Mouse (Mus musculus): ENCODE data around the gene Dlg2. TPM values are rescaled to one million over a fixed set of nuclear protein-coding genes. Genes with fewer than 3 reads are reported as not detected.
"Not testable (repeated sequence)": the region's sequence is repeated elsewhere in the genome, so short reads cannot be mapped to it uniquely, and the experiment has no call there.

Gene Dlg2
- polyA plus RNA-seq, 1 experiment, result 1.3 TPM

GRCm38 (mm10) chr7:90736369-90736768 is 259.9 kb downstream of the Dlg2 start:
- DNase-seq, result no peak
- Histone ChIP-seq H3K4me3 (replicated peaks; ENCODE audit: extremely low read depth, low read depth, low read length) (no peak overlapping the region), H3K4me1 (ENCODE audit: control insufficient read depth, insufficient read depth, low read length) (no peaks in the 10 kb centered on the region)
- TF ChIP-seq CTCF (IDR thresholded peaks at IDR 0.05; ENCODE audit: insufficient read depth, low read length) (no peak), POLR2A (IDR thresholded peaks at IDR 0.05; ENCODE audit: borderline replicate concordance, extremely low read depth, low read depth, low read length) (no peak)
- WGBS, result 36% methylated on average over 1 of the region's 1 CpGs

- DNase-seq, result no peak
- 86% methylated on average over 1 of the region's 1 CpGs for WGBS
- TF ChIP-seq POLR2A (IDR thresholded peaks at IDR 0.05; ENCODE audit: borderline replicate concordance, extremely low read depth, low read depth, low read length), result no peak
- TF ChIP-seq CTCF (IDR thresholded peaks at IDR 0.05; ENCODE audit: insufficient read depth, low read length), result no peak
- H3K4me3 ChIP-seq (replicated peaks; ENCODE audit: extremely low read depth, low read depth, low read length), result no peak overlapping the region
- no peaks in the 10 kb centered on the region for H3K4me1 ChIP-seq (ENCODE audit: control insufficient read depth, insufficient read depth, low read length)
Observed at GRCm38 (mm10) chr7:90748636-90749035, 272.2 kb downstream of the Dlg2 start.

- 90% methylated on average over 1 of the region's 1 CpGs for WGBS
- Histone ChIP-seq H3K4me1 (ENCODE audit: control insufficient read depth, insufficient read depth, low read length) (no peaks in the 10 kb centered on the region), H3K4me3 (replicated peaks; ENCODE audit: extremely low read depth, low read depth, low read length) (no peak overlapping the region)
- no peak for DNase-seq
- TF ChIP-seq CTCF (IDR thresholded peaks at IDR 0.05; ENCODE audit: insufficient read depth, low read length) (no peak), POLR2A (IDR thresholded peaks at IDR 0.05; ENCODE audit: borderline replicate concordance, extremely low read depth, low read depth, low read length) (no peak)
Observed at GRCm38 (mm10) chr7:90787945-90788344, 311.5 kb downstream of the Dlg2 start.

- H3K4me3 ChIP-seq (replicated peaks; ENCODE audit: extremely low read depth, low read depth, low read length), result no peak overlapping the region
- H3K4me1 ChIP-seq (ENCODE audit: control insufficient read depth, insufficient read depth, low read length), result no peaks in the 10 kb centered on the region
- DNase-seq, result no peak
- WGBS, result 11% methylated on average over 1 of the region's 1 CpGs
- no peak for TF ChIP-seq CTCF (IDR thresholded peaks at IDR 0.05; ENCODE audit: insufficient read depth, low read length)
- no peak for TF ChIP-seq POLR2A (IDR thresholded peaks at IDR 0.05; ENCODE audit: borderline replicate concordance, extremely low read depth, low read depth, low read length)
Observed at GRCm38 (mm10) chr7:90791522-90791921, 315.1 kb downstream of the Dlg2 start.

GRCm38 (mm10) chr7:90825640-90826039 is 349.2 kb downstream of the Dlg2 start:
- H3K4me3 ChIP-seq (replicated peaks; ENCODE audit: extremely low read depth, low read depth, low read length), result no peak overlapping the region
- 67% methylated on average over 3 of the region's 3 CpGs for WGBS
- no peaks in the 10 kb centered on the region for H3K4me1 ChIP-seq (ENCODE audit: control insufficient read depth, insufficient read depth, low read length)
- no peak for TF ChIP-seq POLR2A (IDR thresholded peaks at IDR 0.05; ENCODE audit: borderline replicate concordance, extremely low read depth, low read depth, low read length)
- DNase-seq, result no peak

- TF ChIP-seq POLR2A (IDR thresholded peaks at IDR 0.05; ENCODE audit: borderline replicate concordance, extremely low read depth, low read depth, low read length), result no peak
- TF ChIP-seq CTCF (IDR thresholded peaks at IDR 0.05; ENCODE audit: insufficient read depth, low read length), result no peak
- no peak for DNase-seq
- 58% methylated on average over 4 of the region's 4 CpGs for WGBS
- Histone ChIP-seq H3K4me1 (ENCODE audit: control insufficient read depth, insufficient read depth, low read length) (no peaks in the 10 kb centered on the region), H3K4me3 (replicated peaks; ENCODE audit: extremely low read depth, low read depth, low read length) (no peak overlapping the region)
Observed at GRCm38 (mm10) chr7:90841276-90841675, 364.8 kb downstream of the Dlg2 start.

GRCm38 (mm10) chr7:90843345-90844293 is 367.1 kb downstream of the Dlg2 start:
- 52% methylated on average over 5 of the region's 5 CpGs for WGBS
- TF ChIP-seq CTCF (IDR thresholded peaks at IDR 0.05; ENCODE audit: insufficient read depth, low read length) (no peak), POLR2A (IDR thresholded peaks at IDR 0.05; ENCODE audit: borderline replicate concordance, extremely low read depth, low read depth, low read length) (no peak)
- Histone ChIP-seq H3K4me3 (replicated peaks; ENCODE audit: extremely low read depth, low read depth, low read length) (no peak overlapping the region), H3K4me1 (ENCODE audit: control insufficient read depth, insufficient read depth, low read length) (no peaks in the 10 kb centered on the region)
- no peak for DNase-seq

- WGBS, result 59% methylated on average over 4 of the region's 4 CpGs
- not testable (repeated sequence) for H3K4me3 ChIP-seq (replicated peaks; ENCODE audit: extremely low read depth, low read depth, low read length); H3K4me1 ChIP-seq (ENCODE audit: control insufficient read depth, insufficient read depth, low read length); DNase-seq
Observed at GRCm38 (mm10) chr7:90876796-90877195, 400.3 kb downstream of the Dlg2 start.

GRCm38 (mm10) chr7:90882740-90883139 is 406.3 kb downstream of the Dlg2 start:
- WGBS, result 41% methylated on average over 3 of the region's 3 CpGs
- no peak overlapping the region for H3K4me3 ChIP-seq (replicated peaks; ENCODE audit: extremely low read depth, low read depth, low read length)
- DNase-seq, result no peak
- no peak for TF ChIP-seq CTCF (IDR thresholded peaks at IDR 0.05; ENCODE audit: insufficient read depth, low read length)
- no peak for TF ChIP-seq POLR2A (IDR thresholded peaks at IDR 0.05; ENCODE audit: borderline replicate concordance, extremely low read depth, low read depth, low read length)
- H3K4me1 ChIP-seq (ENCODE audit: control insufficient read depth, insufficient read depth, low read length), result no peaks in the 10 kb centered on the region

- TF ChIP-seq POLR2A (IDR thresholded peaks at IDR 0.05; ENCODE audit: borderline replicate concordance, extremely low read depth, low read depth, low read length) (no peak), CTCF (IDR thresholded peaks at IDR 0.05; ENCODE audit: insufficient read depth, low read length) (no peak)
- Histone ChIP-seq H3K4me3 (replicated peaks; ENCODE audit: extremely low read depth, low read depth, low read length) (no peak overlapping the region), H3K4me1 (ENCODE audit: control insufficient read depth, insufficient read depth, low read length) (no peaks in the 10 kb centered on the region)
- 3% methylated on average over 13 of the region's 13 CpGs for WGBS
- no peak for DNase-seq
Observed at GRCm38 (mm10) chr7:90886396-90887006, 410.0 kb downstream of the Dlg2 start.
